Mouse (Mus musculus) MEL (cell line): Measurements from ENCODE around the gene Pcca. TPM values are rescaled to one million over a fixed set of nuclear protein-coding genes. Genes with fewer than 3 reads are reported as not detected.

Experiments used
- DNase-seq: peaks from one replicate; pipeline ENCODE4 v3.0.0; 2011; ENCODE audit warnings: low read depth, low spot score
- H3K27ac ChIP-seq: 2 replicates; pipeline ENCODE4 v1.5.1; 2012; ENCODE audit warnings: low read depth, mild to moderate bottlenecking, control low read depth, low read length, moderate library complexity; ENCODE audit not compliant: control insufficient read depth
- H3K27me3 ChIP-seq, 2 experiments: fragments of 150-350 bp in 1 of 2; sonication (generic) in 1 of 2; 2 replicates each; pipeline ENCODE4 v1.6.1; 2012; ENCODE audit warnings: low read length in 2 of 2, mild to moderate bottlenecking in 2 of 2, improper control_type of control experiment in 1 of 2, moderate library complexity in 1 of 2; ENCODE audit not compliant: insufficient read depth in 2 of 2, control insufficient read depth in 1 of 2
- H3K36me3 ChIP-seq, 2 experiments: 2 replicates each; pipeline ENCODE4 v1.6.1; 2012 to 2014; ENCODE audit warnings: low read length in 2 of 2, improper control_type of control experiment in 1 of 2, inconsistent platforms in 1 of 2, mild to moderate bottlenecking in 1 of 2; ENCODE audit not compliant: insufficient read depth in 2 of 2, control insufficient read depth in 1 of 2
- H3K4me1 ChIP-seq, 2 experiments: fragments of 150-350 bp in 1 of 2; sonication (generic) in 1 of 2; 2 replicates each; pipeline ENCODE4 v1.6.1; 2012; ENCODE audit warnings: low read length in 2 of 2, improper control_type of control experiment in 1 of 2, mild to moderate bottlenecking in 1 of 2; ENCODE audit not compliant: insufficient read depth in 2 of 2, control insufficient read depth in 1 of 2
- H3K4me3 ChIP-seq, 2 experiments: fragments of 150-350 bp in 1 of 2; sonication (generic) in 1 of 2; 2 replicates each; pipeline ENCODE4 v1.5.1; 2012; ENCODE audit warnings: low read depth in 2 of 2, low read length in 2 of 2, mild to moderate bottlenecking in 2 of 2, moderate library complexity in 2 of 2, control low read depth in 1 of 2, improper control_type of control experiment in 1 of 2; ENCODE audit not compliant: control insufficient read depth in 1 of 2, insufficient read depth in 1 of 2
- H3K79me2 ChIP-seq: 2 replicates; pipeline ENCODE4 v1.6.1; 2012; ENCODE audit warnings: mild to moderate bottlenecking, low read length, moderate library complexity; ENCODE audit not compliant: control insufficient read depth, poor library complexity, insufficient read depth
- H3K9ac ChIP-seq: 2 replicates; pipeline ENCODE4 v1.6.1; 2012; ENCODE audit warnings: low read depth, mild to moderate bottlenecking, control low read depth, low read length, moderate library complexity; ENCODE audit not compliant: control insufficient read depth, poor library complexity, severe bottlenecking
- H3K9me3 ChIP-seq: fragments of 150-350 bp; sonication (generic); replicated peaks from 2 replicates; pipeline ENCODE4 v1.6.1; 2012; ENCODE audit warnings: mild to moderate bottlenecking, low read length, improper control_type of control experiment, moderate library complexity; ENCODE audit not compliant: insufficient read depth
- CHD2 ChIP-seq: IDR thresholded peaks from 2 replicates; pipeline ENCODE4 v1.6.1; 2011; ENCODE audit warnings: low read length, improper control_type of control experiment
- ELF1 ChIP-seq: IDR thresholded peaks from 2 replicates; pipeline ENCODE4 v1.6.1; 2014; ENCODE audit warnings: low read depth, mild to moderate bottlenecking, inconsistent platforms, low read length, improper control_type of control experiment, moderate library complexity
- EP300 ChIP-seq, 2 experiments: IDR thresholded peaks; 2 replicates each; pipeline ENCODE4 v1.6.1; 2011; ENCODE audit warnings: improper control_type of control experiment in 2 of 2, low read length in 2 of 2, low read depth in 1 of 2, mild to moderate bottlenecking in 1 of 2
- GATA1 ChIP-seq: IDR thresholded peaks from 2 replicates; pipeline ENCODE4 v1.6.1; 2011; ENCODE audit warnings: low read depth, low read length, improper control_type of control experiment
- HCFC1 ChIP-seq: IDR thresholded peaks from 2 replicates; pipeline ENCODE4 v1.6.1; 2012; ENCODE audit warnings: low read depth, mild to moderate bottlenecking, inconsistent platforms, low read length, improper control_type of control experiment, moderate library complexity
- MAFK ChIP-seq: IDR thresholded peaks from 2 replicates; pipeline ENCODE4 v1.6.1; 2011; ENCODE audit warnings: low read depth, mild to moderate bottlenecking, low read length, improper control_type of control experiment, borderline replicate concordance
- MAZ ChIP-seq: IDR thresholded peaks from 2 replicates; pipeline ENCODE4 v1.6.1; 2012; ENCODE audit warnings: low read depth, mild to moderate bottlenecking, inconsistent platforms, low read length, improper control_type of control experiment
- MEF2A ChIP-seq: IDR thresholded peaks from 2 replicates; pipeline ENCODE4 v1.6.1; 2014; ENCODE audit warnings: low read depth, mild to moderate bottlenecking, inconsistent platforms, low read length, improper control_type of control experiment; ENCODE audit not compliant: poor library complexity, insufficient replicate concordance, severe bottlenecking; ENCODE audit errors: extremely low read depth
- MXI1 ChIP-seq: IDR thresholded peaks from 2 replicates; pipeline ENCODE4 v1.6.1; 2011; ENCODE audit warnings: mild to moderate bottlenecking, low read depth, low read length, improper control_type of control experiment
- MYB ChIP-seq: IDR thresholded peaks from 2 replicates; pipeline ENCODE4 v1.6.1; 2011; ENCODE audit warnings: mild to moderate bottlenecking, low read depth, low read length, improper control_type of control experiment
- MYC ChIP-seq: IDR thresholded peaks from 2 replicates; pipeline ENCODE4 v1.6.1; 2011; ENCODE audit warnings: low read depth, mild to moderate bottlenecking, low read length, improper control_type of control experiment, moderate library complexity
- NELFE ChIP-seq: IDR thresholded peaks from 2 replicates; pipeline ENCODE4 v1.6.1; 2011; ENCODE audit warnings: low read depth, low read length, improper control_type of control experiment
- POLR2AphosphoS5 ChIP-seq: IDR thresholded peaks from 2 replicates; pipeline ENCODE4 v1.6.1; 2012; ENCODE audit warnings: low read depth, borderline replicate concordance, mild to moderate bottlenecking, inconsistent platforms, low read length, moderate library complexity, mixed read lengths
- RAD21 ChIP-seq: IDR thresholded peaks from 2 replicates; pipeline ENCODE4 v1.6.1; 2011; ENCODE audit warnings: mild to moderate bottlenecking, low read depth, low read length, improper control_type of control experiment
- RCOR1 ChIP-seq: IDR thresholded peaks from 2 replicates; pipeline ENCODE4 v1.6.1; 2012; ENCODE audit warnings: low read depth, mild to moderate bottlenecking, inconsistent platforms, low read length, improper control_type of control experiment
- SMC3 ChIP-seq: IDR thresholded peaks from 2 replicates; pipeline ENCODE4 v1.6.1; 2011; ENCODE audit warnings: low read depth, low read length, improper control_type of control experiment
- TAL1 ChIP-seq: IDR thresholded peaks from 2 replicates; pipeline ENCODE4 v1.6.1; 2012; ENCODE audit warnings: mild to moderate bottlenecking, inconsistent platforms, low read length, moderate library complexity, mixed read lengths
- TBP ChIP-seq: IDR thresholded peaks from 2 replicates; pipeline ENCODE4 v1.8.0; 2011; ENCODE audit warnings: low read depth, low read length, improper control_type of control experiment
- UBTF ChIP-seq: IDR thresholded peaks from 2 replicates; pipeline ENCODE4 v1.6.1; 2012; ENCODE audit warnings: low read depth, mild to moderate bottlenecking, inconsistent platforms, low read length, improper control_type of control experiment, moderate library complexity, borderline replicate concordance; ENCODE audit not compliant: insufficient read depth
- USF2 ChIP-seq, 2 experiments: IDR thresholded peaks; 2 replicates each; pipeline ENCODE4 v1.6.1; 2011 to 2012; ENCODE audit warnings: improper control_type of control experiment in 2 of 2, low read length in 2 of 2, borderline replicate concordance in 1 of 2, inconsistent platforms in 1 of 2, low read depth in 1 of 2, mild to moderate bottlenecking in 1 of 2; ENCODE audit not compliant: insufficient read depth in 1 of 2
- ZC3H11A ChIP-seq: IDR thresholded peaks from 2 replicates; pipeline ENCODE4 v1.6.1; 2012; ENCODE audit warnings: low read depth, mild to moderate bottlenecking, inconsistent platforms, low read length, improper control_type of control experiment
- ZNF384 ChIP-seq: IDR thresholded peaks from 2 replicates; pipeline ENCODE4 v1.6.1; 2012; ENCODE audit warnings: low read depth, mild to moderate bottlenecking, inconsistent platforms, low read length, improper control_type of control experiment
- polyA plus RNA-seq, 2 experiments: library from polyadenylated mRNA; stranded (reverse) in 1 of 2; unstranded in 1 of 2; fragments of >175 nt in 1 of 2; fragments of >200 nt in 1 of 2; gene quantifications; 2 replicates each; pipeline versions ENCODE4 v1.2.1 to v1.2.4; 2012; ENCODE audit warnings: low replicate concordance in 2 of 2, low read depth in 1 of 2; ENCODE audit not compliant: insufficient read length in 2 of 2, insufficient read depth in 1 of 2, missing spikeins in 1 of 2
- total RNA-seq: library from RNA; depleted of rRNA; stranded (reverse); fragments of 300-350 nt; gene quantifications from 2 replicates; pipeline ENCODE4 v1.2.3, GENCODE M21; 2012

Gene Pcca
- total and polyA plus RNA-seq, 3 experiments = 21.2 to 22.7 TPM; not detected in 1

DNA sequence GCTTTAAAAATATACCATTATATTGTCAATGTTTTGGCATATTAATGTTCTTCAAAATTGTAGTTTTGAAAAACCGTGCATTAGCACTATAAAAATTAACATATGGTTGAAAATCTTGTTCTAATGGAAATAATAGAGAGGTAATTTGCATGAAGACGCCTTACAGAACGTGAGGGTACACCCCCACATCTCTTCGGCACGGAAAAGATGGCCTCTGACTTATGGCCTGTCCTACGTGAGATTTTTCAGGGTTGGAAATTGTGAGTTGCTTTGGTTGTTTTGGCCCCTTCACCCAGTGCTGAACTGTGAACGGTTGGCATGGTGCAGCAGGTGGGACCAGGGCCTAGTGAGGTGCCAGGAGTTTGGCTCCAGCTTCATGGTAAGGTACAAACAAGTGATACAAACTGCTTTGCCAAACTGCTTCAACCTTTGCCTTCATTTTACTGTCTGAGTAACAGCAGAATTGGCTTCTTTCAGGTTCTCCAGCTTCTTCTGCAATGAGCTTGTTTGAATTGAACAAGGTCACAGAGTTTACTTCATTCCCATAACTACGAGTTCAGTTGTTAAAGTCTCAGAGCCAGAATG is 185.5 kb downstream of the Pcca start:
- DNase-seq = no peak
- Histone ChIP-seq H3K4me1 (peaks cover 8 to 9% of the 10 kb centered on the region in 2 experiments), H3K9ac (no peak overlapping the region), H3K36me3 (peaks cover 0 to 9% of the 10 kb centered on the region in 2 experiments; a peak in 2 of 4 replicates), H3K9me3 (no peaks in the 10 kb centered on the region), H3K79me2 (no peaks in the 10 kb centered on the region), H3K4me3 (no peak overlapping the region), H3K27ac (no peak overlapping the region), H3K27me3 (no peaks in the 10 kb centered on the region)
- no peak for TF ChIP-seq SMC3
- no peak for TF ChIP-seq ELF1
- TF ChIP-seq POLR2AphosphoS5 = no peak
- TF ChIP-seq MYB = no peak
- TF ChIP-seq ZC3H11A = no peak
- TF ChIP-seq RCOR1 = no peak
- no peak for TF ChIP-seq CHD2
- no peak for TF ChIP-seq MAZ
- TF ChIP-seq MXI1 = no peak
- TF ChIP-seq UBTF = no peak
- no peak for TF ChIP-seq EP300 (IDR thresholded peaks at IDR 0.05; ENCODE audit: low read depth in 1 of 2, low read length in 2 of 2)
- no peak for TF ChIP-seq TAL1
- TF ChIP-seq MAFK = no peak
- no peak for TF ChIP-seq TBP
- no peak for TF ChIP-seq RAD21
- TF ChIP-seq HCFC1 = no peak

DNA sequence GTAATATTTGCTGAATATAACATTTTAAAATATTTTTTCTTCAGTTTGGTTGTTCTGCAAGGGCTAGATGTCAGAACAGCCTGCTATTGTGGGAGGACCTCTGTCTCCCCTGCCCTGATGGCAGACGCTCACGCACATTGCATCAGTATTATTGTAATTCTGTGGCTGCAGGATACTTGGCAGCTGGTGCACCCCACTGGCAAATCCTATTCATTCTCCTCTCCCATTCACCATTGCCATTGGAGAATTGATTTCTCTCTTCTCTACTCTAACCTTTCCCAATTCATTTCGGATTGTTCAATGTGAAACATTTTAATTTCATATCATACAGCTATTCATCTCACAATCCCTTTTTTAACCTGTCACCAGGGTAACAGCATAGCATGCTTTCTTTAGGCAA is 186.9 kb downstream of the Pcca start:
- DNase-seq = no peak
- H3K9me3 ChIP-seq = no peaks in the 10 kb centered on the region
- no peak for TF ChIP-seq NELFE
- TF ChIP-seq SMC3 = no peak
- TF ChIP-seq USF2 (IDR thresholded peaks at IDR 0.05; ENCODE audit: borderline replicate concordance in 1 of 2, insufficient read depth in 1 of 2, low read depth in 1 of 2, low read length in 2 of 2) = no peak
- TF ChIP-seq MYB = no peak
- no peak for TF ChIP-seq ELF1
- no peak for TF ChIP-seq EP300 (IDR thresholded peaks at IDR 0.05; ENCODE audit: low read depth in 1 of 2, low read length in 2 of 2)
- no peak for TF ChIP-seq GATA1
- TF ChIP-seq MEF2A = no peak
- TF ChIP-seq ZC3H11A = no peak
- TF ChIP-seq CHD2 = no peak
- TF ChIP-seq MAZ = no peak
- TF ChIP-seq MYC = no peak
- no peak for TF ChIP-seq ZNF384
- no peak for TF ChIP-seq TBP
- no peak for TF ChIP-seq MXI1
- TF ChIP-seq, all 39 proteins: peak for 0
- Histone ChIP-seq H3K36me3 (peaks cover 0 to 5% of the 10 kb centered on the region in 2 experiments; a peak in 2 of 4 replicates), H3K79me2 (no peaks in the 10 kb centered on the region), H3K4me3 (no peak overlapping the region), H3K27me3 (no peaks in the 10 kb centered on the region), H3K4me1 (peaks cover 0 to 6% of the 10 kb centered on the region in 2 experiments; a peak in 2 of 4 replicates), H3K9ac (no peak overlapping the region), H3K27ac (no peak overlapping the region)
